Mouse (Mus musculus): ENCODE results near the gene Dlgap1.
"Not testable (repeated sequence)": the region's sequence is repeated elsewhere in the genome, so short reads cannot be mapped to it uniquely, and the experiment has no call there.

Dlgap1 gene

DNA sequence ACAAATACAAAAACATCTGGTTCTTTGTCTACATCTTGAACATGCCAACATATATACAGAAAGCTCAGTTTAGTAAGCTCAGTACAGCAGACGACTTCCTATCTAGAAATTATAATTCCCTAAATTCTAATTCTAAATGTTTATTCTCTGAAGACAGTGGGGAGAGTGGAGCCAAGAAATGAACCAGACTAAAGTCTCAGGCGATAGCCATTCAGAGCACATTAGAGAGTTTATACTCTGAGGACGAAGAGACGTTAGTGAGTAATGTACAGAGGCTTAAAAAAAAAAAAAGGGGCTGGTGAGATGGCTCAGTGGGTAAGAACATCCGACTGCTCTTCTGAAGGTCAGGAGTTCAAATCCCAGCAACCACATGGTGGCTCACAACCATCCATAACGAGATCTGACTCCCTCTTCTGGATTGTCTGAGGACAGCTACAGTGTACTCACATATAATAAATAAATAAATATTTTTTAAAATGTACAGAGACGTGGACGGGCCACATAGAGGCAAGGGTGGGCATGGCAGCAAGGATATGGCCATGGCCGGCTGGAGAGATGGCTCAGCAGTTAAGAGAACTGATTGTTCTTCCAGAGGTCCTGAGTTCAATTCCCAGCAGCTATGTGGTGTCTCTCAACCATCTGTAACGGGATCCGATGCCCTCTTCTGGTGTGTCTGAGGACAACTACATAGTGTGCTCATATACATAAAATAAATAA, 858.7 kb downstream of the Dlgap1 start:
- not testable (repeated sequence) for DNase-seq

DNA sequence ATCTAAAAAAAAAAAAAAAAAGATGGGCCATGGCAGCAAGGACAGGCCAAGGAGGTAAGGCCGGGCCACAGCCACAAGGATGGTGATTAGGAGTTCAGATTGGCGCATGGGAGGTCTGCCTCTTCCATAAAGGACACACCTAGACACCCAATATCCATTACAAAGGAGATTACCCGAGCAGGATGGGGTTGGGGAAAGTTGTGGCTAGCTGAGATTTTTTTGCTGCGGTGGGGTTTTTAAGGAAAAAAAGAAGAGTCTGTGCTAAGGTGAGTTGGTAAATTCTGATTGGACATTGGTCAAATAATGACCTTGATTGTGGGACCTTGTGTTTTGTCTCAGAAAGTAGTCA, 859.3 kb downstream of the Dlgap1 start:
- DNase-seq, result no peak

DNA sequence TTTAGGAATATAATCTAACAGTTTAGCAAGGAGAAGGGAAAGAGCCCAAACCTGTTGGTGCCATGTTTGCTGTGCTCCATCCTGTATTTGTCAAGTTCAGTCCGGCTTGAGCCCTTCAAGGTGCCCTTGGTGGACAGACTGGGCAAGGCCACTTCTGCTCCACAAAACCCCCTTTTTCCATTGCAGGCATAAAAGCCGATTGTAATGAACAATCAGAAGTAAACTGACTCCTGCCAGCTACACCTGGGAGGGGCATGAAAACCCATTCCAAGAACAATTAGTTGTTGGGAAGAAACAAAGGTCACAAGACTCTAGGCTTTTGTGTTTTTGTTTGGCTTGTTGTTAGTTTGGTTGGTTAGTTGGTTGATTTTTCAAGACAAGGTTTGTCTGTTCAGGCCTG, 859.7 kb downstream of the Dlgap1 start:
- DNase-seq, result no peak

DNA sequence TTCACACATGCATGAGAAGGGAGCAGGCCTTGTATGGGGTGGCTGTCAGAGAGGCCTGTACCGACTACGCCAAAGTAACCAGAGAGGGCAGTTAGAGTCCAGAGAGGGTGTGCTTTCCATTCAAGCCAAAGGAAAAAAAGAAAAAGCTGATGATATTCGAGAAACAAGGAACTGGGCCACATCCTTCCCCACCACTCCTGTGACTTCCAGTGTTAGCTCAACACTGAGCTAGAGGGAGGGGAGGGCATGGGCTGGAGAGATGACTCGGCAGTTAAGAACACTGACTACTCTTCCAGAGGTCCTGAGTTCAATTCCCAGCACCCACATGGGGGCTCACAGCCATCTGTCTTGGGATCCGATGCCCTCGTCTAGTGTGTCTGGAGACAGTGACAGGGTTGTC, 860.3 kb downstream of the Dlgap1 start:
- no peak for DNase-seq

DNA sequence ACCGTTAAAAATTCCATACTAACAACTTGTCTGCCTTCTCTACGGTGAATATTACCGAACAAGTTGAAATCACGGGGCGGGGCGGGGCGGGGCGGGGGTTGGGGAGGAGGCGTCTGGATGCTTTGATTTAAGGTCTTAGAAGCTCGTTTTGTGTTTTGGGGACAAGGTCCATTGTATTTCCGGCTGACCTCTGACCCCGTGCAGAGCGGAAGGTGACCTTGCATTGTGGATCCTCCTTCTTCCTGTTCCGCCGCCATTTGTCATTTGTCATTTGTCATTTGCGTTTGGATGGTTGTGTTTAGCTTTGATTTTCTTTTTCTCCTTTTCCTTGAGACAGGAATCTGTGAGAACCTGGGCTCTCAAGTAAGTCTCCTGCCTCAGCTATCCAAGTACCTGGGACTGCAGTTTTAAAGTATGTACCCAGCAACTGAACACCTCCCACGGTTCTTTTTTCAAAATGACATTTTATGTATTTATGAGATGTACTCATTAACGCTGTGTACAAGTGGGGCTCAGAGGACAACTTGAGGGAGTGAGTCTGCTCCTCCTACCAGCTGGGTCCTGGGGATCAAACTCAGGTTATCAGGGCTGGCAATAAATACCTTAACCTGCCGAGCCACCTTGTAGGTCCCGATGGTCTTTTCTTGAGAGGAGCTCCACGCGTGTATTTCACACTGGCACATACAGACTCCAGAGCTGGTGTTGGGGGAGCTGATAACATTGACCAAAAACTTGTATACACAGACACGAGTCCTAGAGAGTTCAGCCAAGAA, 861.3 kb downstream of the Dlgap1 start:
- no peak for DNase-seq

- DNase-seq, result no peak
These were observed 862.7 kb downstream of the Dlgap1 start for GRCm38 (mm10) chr17:70831591-70831990.

GRCm38 (mm10) chr17:70832544-70832943, 863.7 kb downstream of the Dlgap1 start:
- peak; percentile 63 for DNase-seq

GRCm38 (mm10) chr17:70834430-70834965, 865.6 kb downstream of the Dlgap1 start:
- DNase-seq, result no peak

- DNase-seq, result no peak
These were observed 866.4 kb downstream of the Dlgap1 start for GRCm38 (mm10) chr17:70835071-70835790.

DNA sequence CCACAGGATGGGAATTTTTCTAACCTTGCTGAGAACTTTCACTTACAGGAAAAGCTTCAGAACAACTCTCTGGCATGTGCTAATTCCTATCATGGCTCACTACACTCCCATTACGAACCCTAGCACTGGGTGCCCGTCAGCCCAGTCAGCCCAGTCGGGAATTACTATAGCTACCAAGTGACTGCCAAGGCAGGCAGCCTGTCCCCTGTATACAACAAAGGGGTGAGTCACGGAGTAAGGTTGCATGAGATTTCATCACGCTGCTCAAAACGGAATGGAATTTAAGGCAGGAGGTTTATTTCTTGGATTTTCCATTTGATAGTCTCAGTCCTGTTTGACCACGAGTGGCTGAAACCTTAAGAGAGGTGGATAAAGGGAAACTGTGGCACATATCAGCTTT, 867.9 kb downstream of the Dlgap1 start:
- no peak for DNase-seq

GRCm38 (mm10) chr17:70837474-70837873, 868.6 kb downstream of the Dlgap1 start:
- DNase-seq, result not testable (repeated sequence)

GRCm38 (mm10) chr17:70838031-70838430, 869.2 kb downstream of the Dlgap1 start:
- DNase-seq, result no peak

- DNase-seq, result no peak
These were observed 869.7 kb downstream of the Dlgap1 start for GRCm38 (mm10) chr17:70838533-70838932.

DNA sequence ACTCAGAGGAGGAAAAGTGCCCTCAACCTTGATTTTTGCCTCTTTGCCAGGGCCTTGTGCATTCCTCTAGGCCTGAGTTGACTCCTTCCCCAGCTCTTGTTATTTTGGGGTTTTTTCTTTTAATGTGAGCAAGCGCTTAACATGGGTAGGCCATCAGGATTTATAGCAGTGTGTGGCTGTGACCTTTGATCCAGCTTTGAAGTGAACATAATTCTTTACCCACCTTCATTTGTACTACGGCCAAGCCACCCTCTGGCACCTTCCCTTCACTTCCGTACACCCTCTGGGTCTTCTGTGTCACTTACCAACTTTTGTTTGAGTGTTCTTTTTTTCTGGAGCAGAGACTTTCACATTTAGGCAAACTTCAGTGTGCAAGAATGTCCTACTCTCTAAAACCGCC, 874.4 kb downstream of the Dlgap1 start:
- DNase-seq, result no peak

- no peak for DNase-seq
These were observed 876.1 kb downstream of the Dlgap1 start for GRCm38 (mm10) chr17:70844971-70845370.

- no peak for DNase-seq
These were observed 876.7 kb downstream of the Dlgap1 start for GRCm38 (mm10) chr17:70845543-70845942.

- DNase-seq, result no peak
These were observed 877.3 kb downstream of the Dlgap1 start for GRCm38 (mm10) chr17:70846111-70846644.

DNA sequence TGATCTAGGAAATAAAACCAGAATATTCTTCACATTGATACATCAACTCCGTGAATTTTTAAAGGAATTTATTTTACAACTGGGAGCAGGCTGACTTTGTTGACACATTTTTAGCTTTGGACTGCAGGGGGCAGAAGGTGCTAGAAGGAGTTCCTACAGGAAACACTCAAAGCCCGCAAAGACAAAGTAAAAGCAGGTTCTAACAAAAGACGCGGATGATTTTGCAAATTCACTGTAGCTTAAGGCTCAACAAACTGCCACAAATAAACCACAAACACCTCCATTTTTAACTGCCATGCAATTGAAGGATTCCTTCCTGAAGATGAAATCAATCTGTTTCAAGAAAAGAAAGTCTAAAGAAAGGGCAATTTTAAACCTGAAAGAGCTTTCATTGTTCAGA, 878.2 kb downstream of the Dlgap1 start:
- DNase-seq, result peak; percentile 15

DNA sequence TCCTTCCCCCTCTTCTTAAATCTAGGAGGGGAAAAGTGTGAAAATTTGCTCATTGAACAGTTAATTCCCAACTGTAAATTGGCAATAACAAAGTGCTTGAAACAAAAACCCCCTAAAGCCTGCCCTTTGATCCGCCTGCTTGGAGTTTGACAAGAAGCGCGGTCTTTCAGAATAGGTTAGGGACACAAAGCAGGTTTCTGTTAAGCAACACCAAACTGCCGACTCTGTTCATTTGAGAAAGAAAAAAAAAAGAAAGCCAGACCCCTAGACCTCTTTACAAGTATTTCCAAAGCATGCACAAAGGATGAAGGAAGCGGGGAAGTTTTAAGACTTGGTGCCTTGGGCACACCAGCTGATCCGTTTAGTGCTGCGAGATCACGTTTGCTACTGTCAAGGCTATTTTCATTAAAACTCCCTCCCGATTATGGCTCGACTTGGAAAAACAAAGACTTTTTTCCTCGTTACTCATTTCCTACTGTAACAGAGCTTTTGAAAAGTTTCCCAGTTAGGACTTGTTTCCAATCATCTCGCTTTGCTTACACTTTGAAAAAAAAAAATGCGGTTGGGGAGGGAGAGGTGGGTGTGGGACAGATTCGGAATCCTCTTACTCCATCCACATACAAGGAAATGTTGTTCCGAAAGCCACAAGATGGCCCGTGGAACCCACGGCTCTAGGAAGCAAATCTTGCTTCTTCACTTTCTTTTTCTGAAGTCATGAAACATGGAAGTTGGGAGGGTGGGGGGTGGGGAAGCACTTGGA, 879.1 kb downstream of the Dlgap1 start:
- no peak for DNase-seq

GRCm38 (mm10) chr17:70848511-70849398, 879.9 kb downstream of the Dlgap1 start:
- DNase-seq, result no peak
